Mouse (Mus musculus) G1E (cell line): Measurements from ENCODE around the gene Zfp622.

ENCODE experiments used
- CTCF ChIP-seq: IDR thresholded peaks from 2 replicates; pipeline ENCODE4 v1.5.1; 2012; ENCODE audit warnings: low read depth, low read length, inconsistent platforms, mixed read lengths
- GATA1 ChIP-seq: IDR thresholded peaks from 2 replicates; pipeline ENCODE4 v1.6.1; 2012; ENCODE audit warnings: borderline replicate concordance, low read length, inconsistent platforms, mixed read lengths
- GATA2 ChIP-seq: IDR thresholded peaks from 2 replicates; pipeline ENCODE4 v1.6.1; 2012; ENCODE audit warnings: low read depth, low read length, inconsistent platforms, borderline replicate concordance
- POLR2AphosphoS5 ChIP-seq: IDR thresholded peaks from 2 replicates; pipeline ENCODE4 v1.6.1; 2012; ENCODE audit warnings: low read depth, low read length, inconsistent platforms; ENCODE audit not compliant: insufficient replicate concordance
- TAL1 ChIP-seq: conservative IDR thresholded peaks from 2 replicates; pipeline ENCODE4 v1.6.1; 2012; ENCODE audit warnings: low read depth, low read length, inconsistent platforms, mixed read lengths

DNA sequence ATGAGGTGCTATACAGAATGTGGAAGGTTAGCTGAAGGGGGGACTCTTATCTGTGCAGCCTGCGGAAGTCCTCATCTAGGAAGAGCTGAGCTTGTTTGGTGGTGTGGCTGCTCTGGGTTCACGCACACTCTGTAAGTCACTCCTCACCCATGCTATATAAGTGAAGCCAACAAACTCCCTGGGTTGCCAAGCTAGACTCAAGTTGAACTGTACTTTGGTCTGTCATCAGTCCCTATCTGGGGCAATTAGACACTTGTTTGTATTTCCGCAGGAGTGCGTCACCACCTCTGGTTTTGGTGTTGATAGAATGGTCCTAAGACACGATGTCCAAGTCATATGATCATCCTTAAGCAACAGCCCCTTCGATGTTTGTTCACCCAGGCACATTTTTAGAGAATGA, 8.4 kb upstream of the Zfp622 start:
- TF ChIP-seq CTCF (no peak), GATA2 (no peak), GATA1 (no peak), POLR2AphosphoS5 (no peak), TAL1 (no peak)
